Mouse (Mus musculus) Muller cell, postnatal 12 days (primary cell): ENCODE results near the gene Shd.
A peak's percentile ranks its signal among the peaks of the same experiment; 100 is the strongest.

Experiments
- DNase-seq: peaks from one replicate; pipeline ENCODE4 v3.0.0-alpha.2; 2015; ENCODE audit errors: inconsistent ontology term

Shd gene

GRCm38 (mm10) chr17:56007444-56008355 is 37.4 kb downstream of the Shd start:
- DNase-seq, result no peak

- DNase-seq, result peak; percentile 94
Measured at GRCm38 (mm10) chr17:56008356-56009087, 38.3 kb downstream of the Shd start.

GRCm38 (mm10) chr17:56009088-56009961 is 39.1 kb downstream of the Shd start:
- DNase-seq, result peak; percentile 97

GRCm38 (mm10) chr17:56009962-56010240 is 39.6 kb downstream of the Shd start:
- no peak for DNase-seq

- no peak for DNase-seq
Measured at GRCm38 (mm10) chr17:56010255-56010654, 40.0 kb downstream of the Shd start.

- DNase-seq, result peak; percentile 60
Measured at GRCm38 (mm10) chr17:56010681-56011080, 40.4 kb downstream of the Shd start.

GRCm38 (mm10) chr17:56011441-56011840 is 41.2 kb downstream of the Shd start:
- no peak for DNase-seq

- no peak for DNase-seq
Measured at GRCm38 (mm10) chr17:56015293-56015692, 45.0 kb downstream of the Shd start.

- DNase-seq, result no peak
Measured at GRCm38 (mm10) chr17:56016382-56016781, 46.1 kb downstream of the Shd start.

- DNase-seq, result no peak
Measured at GRCm38 (mm10) chr17:56016793-56017785, 46.8 kb downstream of the Shd start.

GRCm38 (mm10) chr17:56017848-56018247 is 47.6 kb downstream of the Shd start:
- no peak for DNase-seq

- DNase-seq, result no peak
Measured at GRCm38 (mm10) chr17:56018347-56019131, 48.3 kb downstream of the Shd start.

GRCm38 (mm10) chr17:56020400-56021084 is 50.3 kb downstream of the Shd start:
- DNase-seq, result no peak

- DNase-seq, result no peak
Measured at GRCm38 (mm10) chr17:56021161-56021910, 51.1 kb downstream of the Shd start.

- no peak for DNase-seq
Measured at GRCm38 (mm10) chr17:56022131-56022988, 52.1 kb downstream of the Shd start.

- no peak for DNase-seq
Measured at GRCm38 (mm10) chr17:56022989-56023290, 52.7 kb downstream of the Shd start.

- no peak for DNase-seq
Measured at GRCm38 (mm10) chr17:56023386-56023785, 53.1 kb downstream of the Shd start.

GRCm38 (mm10) chr17:56024476-56024875 is 54.2 kb downstream of the Shd start:
- DNase-seq, result no peak
